Mouse (Mus musculus): ENCODE measurements at regions not wholly inside any gene's neighbourhood (a gene's known extent, or its start where the extent isn't known, plus 50 kb on each side); places are given as distances from the start of the nearest gene placed in this dataset.

DNA sequence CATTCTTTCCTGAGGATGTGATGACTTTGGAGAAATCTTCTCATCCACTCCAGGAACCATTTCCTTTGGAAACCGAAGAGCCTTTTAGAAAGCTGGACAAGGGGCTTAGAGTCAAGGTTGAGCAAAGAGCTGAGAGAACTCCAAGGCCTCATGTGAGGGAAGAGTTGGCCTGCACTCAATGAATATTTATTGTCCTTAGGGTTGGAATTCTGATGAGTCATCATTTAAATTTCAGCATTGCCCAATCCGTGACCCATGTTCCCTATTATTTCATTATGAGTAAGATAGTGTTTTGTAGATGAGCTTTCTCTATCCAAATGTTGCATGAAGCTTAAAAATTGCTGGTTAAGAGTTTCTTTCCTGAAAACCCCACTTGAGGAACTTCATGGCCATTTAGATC is 232.3 kb upstream of the Gm12728 start:
- TF ChIP-seq POLR2A (IDR thresholded peaks at IDR 0.05; ENCODE audit: insufficient read length, low read depth) = no peak
- no peak for TF ChIP-seq MAX (IDR thresholded peaks at IDR 0.05; ENCODE audit: low read depth)
- no peak for TF ChIP-seq TCF3 (IDR thresholded peaks at IDR 0.05; ENCODE audit: insufficient read length, low read depth)
- TF ChIP-seq USF1 (IDR thresholded peaks at IDR 0.05; ENCODE audit: low read depth) = no peak
- TF ChIP-seq POLR2AphosphoS2 (IDR thresholded peaks at IDR 0.05; ENCODE audit: insufficient read length, low read depth) = no peak
- TF ChIP-seq SRF (IDR thresholded peaks at IDR 0.05; ENCODE audit: control insufficient read depth, insufficient read length, low read depth) = no peak
- TF ChIP-seq CEBPB (IDR thresholded peaks at IDR 0.05; ENCODE audit: insufficient read depth, poor library complexity, severe bottlenecking) = peak; percentile 85

Measured in myocyte (in vitro differentiated cells).